Comparison of ENCODE assay signal across 10 mouse cellular contexts in the genomic region with DNA sequence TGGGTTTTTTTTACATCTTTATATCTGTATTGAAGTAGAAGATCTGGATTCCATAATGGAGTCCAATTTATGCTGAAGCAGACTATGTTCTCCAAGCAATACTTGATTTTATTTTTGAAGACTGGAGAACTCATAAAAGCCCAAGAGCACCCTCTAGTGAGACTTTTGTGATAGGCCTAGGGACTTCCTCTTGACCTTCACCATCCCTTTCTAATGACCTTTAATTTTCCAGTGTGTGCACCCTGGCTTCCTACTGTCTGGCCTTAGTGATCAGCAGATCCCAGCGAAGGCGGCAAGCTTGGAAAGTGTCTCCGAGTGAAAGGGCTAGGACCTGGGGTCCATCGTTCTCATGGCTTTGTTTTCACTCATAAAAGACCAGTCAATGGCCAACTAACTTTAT.
DNase-seq lines count a peak whose midpoint lies in the region; ATAC-seq lines count a peak whose summit lies in the region.
"Had no signal": no experiment of that assay in that cellular context is flagged by ENCODE, and none has a peak within 500 bp of the region (broad histone marks: within the 10 kb centered on the region; RNA-seq: fewer than 3 reads in every experiment).

No protein-coding gene starts in this region.

- 59% methylated on average over 4 of the region's 4 CpGs for WGBS in kidney, embryonic 14.5 days
- 73% methylated on average over 4 of the region's 4 CpGs for WGBS in limb, embryonic 10.5 days
- 68% methylated on average over 4 of the region's 4 CpGs for WGBS in forebrain, embryonic 10.5 days

- no peak overlapping the region for H3K27ac ChIP-seq in kidney, embryonic 14.5 days (ENCODE audit: low read depth, low read length)
- no peak overlapping the region for H3K27ac ChIP-seq in limb, embryonic 10.5 days
- no peak overlapping the region for H3K27ac ChIP-seq in forebrain, embryonic 10.5 days
- H3K27ac ChIP-seq: heart, embryonic 15.5 days; macrophage had no signal

- H3K9me3 ChIP-seq in kidney, embryonic 14.5 days (ENCODE audit: control insufficient read depth, low read length) = no peaks in the 10 kb centered on the region
- no peaks in the 10 kb centered on the region for H3K9me3 ChIP-seq in limb, embryonic 10.5 days (replicated peaks)
- no peaks in the 10 kb centered on the region for H3K9me3 ChIP-seq in forebrain, embryonic 10.5 days
- H3K9me3 ChIP-seq: heart, embryonic 15.5 days had no signal

- no peaks in the 10 kb centered on the region for H3K36me3 ChIP-seq in kidney, embryonic 14.5 days (ENCODE audit: control insufficient read depth, insufficient read depth, low read length)
- H3K36me3 ChIP-seq in limb, embryonic 10.5 days = no peaks in the 10 kb centered on the region
- H3K36me3 ChIP-seq in forebrain, embryonic 10.5 days (replicated peaks) = no peaks in the 10 kb centered on the region
- H3K36me3 ChIP-seq: heart, embryonic 15.5 days had no signal

- no peak overlapping the region for H3K4me2 ChIP-seq in kidney, embryonic 14.5 days (replicated peaks; ENCODE audit: low read depth, low read length)
- H3K4me2 ChIP-seq: heart, embryonic 15.5 days had no signal

- no peak overlapping the region for H3K4me3 ChIP-seq in kidney, embryonic 14.5 days (ENCODE audit: low read length)
- no peak overlapping the region for H3K4me3 ChIP-seq in limb, embryonic 10.5 days
- H3K4me3 ChIP-seq in forebrain, embryonic 10.5 days = no peak overlapping the region
- H3K4me3 ChIP-seq: heart, embryonic 15.5 days had no signal

- intact Hi-C loops in gastrocnemius, postnatal 36 days (cut with DNase I) = no loop called here

- no peaks in the 10 kb centered on the region for H3K27me3 ChIP-seq in kidney, embryonic 14.5 days (ENCODE audit: control insufficient read depth, insufficient read depth, low read length)
- H3K27me3 ChIP-seq in limb, embryonic 10.5 days (ENCODE audit: low read depth, poor library complexity, severe bottlenecking) = no peaks in the 10 kb centered on the region
- no peaks in the 10 kb centered on the region for H3K27me3 ChIP-seq in forebrain, embryonic 10.5 days (ENCODE audit: poor library complexity, severe bottlenecking)
- H3K27me3 ChIP-seq: heart, embryonic 15.5 days had no signal

- H3K4me1 ChIP-seq in kidney, embryonic 14.5 days (ENCODE audit: control insufficient read depth, insufficient read depth, low read length) = no peaks in the 10 kb centered on the region
- no peaks in the 10 kb centered on the region for H3K4me1 ChIP-seq in limb, embryonic 10.5 days
- peaks cover 21% of the 10 kb centered on the region for H3K4me1 ChIP-seq in forebrain, embryonic 10.5 days
- H3K4me1 ChIP-seq: heart, embryonic 15.5 days had no signal

- DNase-seq in gastrocnemius, adult 18-20 months (ENCODE audit: low spot score) = peak; percentile 37
- DNase-seq in gastrocnemius, postnatal 36 days = no peak
- peak; percentile 65 for DNase-seq in 3T3-L1 (ENCODE audit: low read depth, low spot score)
- peak; percentile 29 for DNase-seq in adrenal gland, postnatal 10 days
- no peak for DNase-seq in limb, embryonic 10.5 days (ENCODE audit: low spot score)
- DNase-seq in forebrain, embryonic 10.5 days (ENCODE audit: extremely low spot score, low spot score) = no peak
- DNase-seq in gastrocnemius, postnatal 4 days (ENCODE audit: low spot score in 2 of 2) = no peak

- ATAC-seq in kidney, embryonic 14.5 days (ENCODE audit: low FRiP score, low TSS enrichment) = 0 out of 2 replicates have a peak, but pooled peaks have one; percentile 35

- H3K9ac ChIP-seq in kidney, embryonic 14.5 days (ENCODE audit: low read depth, low read length) = no peak overlapping the region
- H3K9ac ChIP-seq: heart, embryonic 15.5 days had no signal

Comparison
In these comparisons a context has a peak if more than half of its experiments do, and no peak if none do; other contexts are left out.
1. DNase-seq: peak in gastrocnemius, adult 18-20 months (single experiment), 3T3-L1 (single experiment) and adrenal gland, postnatal 10 days (single experiment); none in gastrocnemius, postnatal 36 days (0 of 2), limb, embryonic 10.5 days (single experiment), forebrain, embryonic 10.5 days (single experiment) and gastrocnemius, postnatal 4 days (0 of 2).